Mouse (Mus musculus) liver, embryonic 13.5 days (tissue): ENCODE data around the gene Cidec. TPM values are rescaled to one million over a fixed set of nuclear protein-coding genes. Genes with fewer than 3 reads are reported as not detected.
A peak's percentile ranks its signal among the peaks of the same experiment; 100 is the strongest.

Source experiments
- ATAC-seq: fragments of 200-750 bp; cut with Nextera tagmentation; 2 replicates; pipeline ENCODE4 v1.8.0; 2017; ENCODE audit warnings: low read depth, mild to moderate bottlenecking, moderate number of reproducible peaks, moderate library complexity
- DNase-seq: peaks from one replicate; pipeline ENCODE4 v3.0.0; 2022
- H3K27ac ChIP-seq: fragments of 300-500 bp; sonication (generic); 2 replicates; pipeline ENCODE4 v1.5.1; 2015; ENCODE audit warnings: moderate library complexity, mild to moderate bottlenecking, inconsistent platforms
- H3K27me3 ChIP-seq: fragments of 300-500 bp; sonication (generic); 2 replicates; pipeline ENCODE4 v1.6.1; 2015; ENCODE audit warnings: mild to moderate bottlenecking, inconsistent platforms
- H3K36me3 ChIP-seq: fragments of 300-500 bp; sonication (generic); 2 replicates; pipeline ENCODE4 v1.6.1; 2015; ENCODE audit warnings: mild to moderate bottlenecking, inconsistent platforms
- H3K4me1 ChIP-seq: fragments of 300-500 bp; sonication (generic); replicated peaks from 2 replicates; pipeline ENCODE4 v1.6.1; 2015; ENCODE audit warnings: inconsistent platforms
- H3K4me2 ChIP-seq: fragments of 300-500 bp; sonication (generic); 2 replicates; pipeline ENCODE4 v1.6.1; 2015; ENCODE audit warnings: inconsistent platforms, mild to moderate bottlenecking, moderate library complexity
- H3K4me3 ChIP-seq: fragments of 300-500 bp; sonication (generic); replicated peaks from 2 replicates; pipeline ENCODE4 v1.5.1; 2015; ENCODE audit warnings: mild to moderate bottlenecking, inconsistent platforms
- H3K9ac ChIP-seq: fragments of 300-500 bp; sonication (generic); 2 replicates; pipeline ENCODE4 v1.6.1; 2015; ENCODE audit warnings: mild to moderate bottlenecking, inconsistent platforms
- H3K9me3 ChIP-seq: fragments of 300-500 bp; sonication (generic); replicated peaks from 2 replicates; pipeline ENCODE4 v1.6.1; 2016; ENCODE audit warnings: inconsistent platforms
- WGBS: fragments of 180-500 bp; shearing (Covaris S2); methylation state at CpG from one replicate; pipeline ENCODE4 v1.1.7; 2015; ENCODE audit not compliant: insufficient replicate concordance; 5-methylcytosine and 5-hydroxymethylcytosine counted together
- polyA plus RNA-seq: library from polyadenylated mRNA; unstranded; fragments of >200 nt; fragmentation: Nextera tagmentation; extraction: Ambion mirVana; gene quantifications from 2 replicates; pipeline ENCODE4 v1.2.1, GENCODE M21; 2015

Gene Cidec
- polyA plus RNA-seq, 1 experiment from 2014 or later = 0.10 TPM

DNA sequence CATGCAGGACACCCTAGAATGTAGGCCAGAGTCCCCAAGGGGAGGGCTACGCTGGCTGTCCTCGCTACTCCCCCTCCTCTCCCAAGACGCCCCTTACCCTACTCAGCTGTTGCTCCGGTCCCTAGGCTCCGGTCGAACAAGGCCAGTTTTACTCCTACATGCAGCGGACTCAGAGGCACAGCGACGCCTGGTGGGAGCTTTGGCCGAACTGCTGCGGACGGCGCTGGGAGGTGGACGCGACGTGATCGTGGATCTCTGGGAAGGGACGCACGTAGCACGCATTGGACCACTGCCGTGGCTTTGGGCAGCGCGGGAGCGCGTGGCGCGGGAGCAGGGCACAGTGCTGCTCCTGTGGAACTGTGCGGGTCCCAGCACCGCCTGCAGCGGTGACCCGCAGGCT lies 33.9 kb upstream of the Cidec start:
- peaks cover 28% of the 10 kb centered on the region for H3K4me1 ChIP-seq
- H3K9me3 ChIP-seq = no peaks in the 10 kb centered on the region
- peak overlapping the region; percentile 50; the same call in 1 of the 2 replicates for H3K9ac ChIP-seq
- peak; percentile 56 for ATAC-seq
- no peak overlapping the region for H3K27ac ChIP-seq
- peaks cover 30% of the 10 kb centered on the region for H3K27me3 ChIP-seq
- peak overlapping the region; percentile 45 for H3K4me3 ChIP-seq
- WGBS = 2% methylated on average over 31 of the region's 31 CpGs
- H3K4me2 ChIP-seq = peak overlapping the region; percentile 70
- DNase-seq = peak; percentile 41
- H3K36me3 ChIP-seq = no peaks in the 10 kb centered on the region

DNA sequence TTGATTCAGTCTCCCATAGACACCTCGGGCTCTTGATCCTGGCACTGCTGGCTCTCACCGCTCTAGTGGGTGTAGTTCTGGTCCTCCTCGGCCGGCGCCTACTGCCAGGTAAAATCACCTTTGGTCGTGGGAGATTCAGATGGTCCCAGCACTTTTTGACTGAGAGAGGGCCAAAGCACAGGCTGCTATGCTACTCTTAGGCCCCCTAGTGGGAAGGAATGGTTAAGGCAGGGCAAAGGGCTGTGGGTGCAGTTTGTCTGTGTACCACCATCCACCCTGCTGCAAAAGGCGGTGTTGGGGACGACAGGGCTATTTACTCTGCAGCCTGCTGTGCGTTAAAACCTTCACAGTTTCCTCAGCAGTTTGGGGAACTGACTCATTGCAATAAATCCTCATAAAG lies 33.5 kb upstream of the Cidec start:
- Histone ChIP-seq H3K9me3 (no peaks in the 10 kb centered on the region), H3K4me1 (peaks cover 28% of the 10 kb centered on the region), H3K4me2 (peak overlapping the region; percentile 70), H3K9ac (peak overlapping the region; percentile 50; the same call in 1 of the 2 replicates), H3K27me3 (peaks cover 28% of the 10 kb centered on the region), H3K4me3 (peak overlapping the region; percentile 45), H3K36me3 (no peaks in the 10 kb centered on the region), H3K27ac (no peak overlapping the region)
- peak; percentile 55 for ATAC-seq
- peak; percentile 53 for DNase-seq
- 6% methylated on average over 9 of the region's 9 CpGs for WGBS

DNA sequence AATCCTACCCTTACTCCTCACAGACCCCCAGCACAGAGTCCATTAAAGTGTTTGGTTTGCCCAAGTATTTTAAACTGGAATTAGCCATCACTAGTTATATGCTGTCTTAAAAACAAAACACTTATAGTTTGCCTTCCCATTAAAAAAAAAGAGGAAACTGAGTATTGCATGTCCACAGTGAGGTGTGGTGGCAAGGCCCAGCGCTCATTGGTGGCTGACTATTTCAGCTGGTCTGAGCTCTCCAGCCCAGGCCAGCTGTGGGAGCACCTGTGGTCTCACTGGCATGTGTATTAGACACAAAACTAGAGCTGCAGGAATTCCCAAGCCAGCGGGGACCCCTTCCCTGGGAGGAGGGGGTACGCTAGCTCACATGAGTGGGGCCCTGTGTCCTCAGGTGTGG lies 33.0 kb upstream of the Cidec start:
- H3K9me3 ChIP-seq = no peaks in the 10 kb centered on the region
- 60% methylated on average over 3 of the region's 3 CpGs for WGBS
- H3K36me3 ChIP-seq = no peaks in the 10 kb centered on the region
- H3K27me3 ChIP-seq = peaks cover 28% of the 10 kb centered on the region
- H3K27ac ChIP-seq = no peak overlapping the region
- DNase-seq (no peak), ATAC-seq (no peak)
- H3K9ac ChIP-seq = no peak overlapping the region
- H3K4me2 ChIP-seq = 0 out of 2 replicates have a peak overlapping the region, but pooled peaks have one; percentile 70
- H3K4me1 ChIP-seq = peaks cover 28% of the 10 kb centered on the region
- no peak overlapping the region for H3K4me3 ChIP-seq

DNA sequence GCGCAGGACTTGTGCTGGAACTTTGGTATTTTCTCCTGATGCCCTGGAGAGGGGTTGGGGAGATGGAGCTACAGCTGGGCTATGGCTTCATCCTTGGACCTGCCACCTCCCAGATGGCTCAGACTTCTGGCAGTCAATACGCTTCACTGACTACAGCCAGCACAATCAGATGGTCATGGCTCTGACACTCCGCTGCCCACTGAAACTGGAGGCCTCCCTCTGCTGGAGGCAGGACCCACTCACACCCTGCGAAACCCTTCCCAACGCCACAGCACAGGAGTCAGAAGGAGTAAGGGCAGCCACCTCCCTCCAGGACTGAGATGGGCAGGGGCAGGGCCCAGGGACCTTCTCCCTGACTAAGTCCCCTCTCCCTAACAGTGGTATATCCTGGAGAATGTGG lies 30.0 kb upstream of the Cidec start:
- Histone ChIP-seq H3K36me3 (no peaks in the 10 kb centered on the region), H3K27me3 (peaks cover 18% of the 10 kb centered on the region), H3K9ac (no peak overlapping the region), H3K4me1 (peaks cover 13% of the 10 kb centered on the region), H3K4me2 (no peak overlapping the region), H3K4me3 (no peak overlapping the region), H3K27ac (no peak overlapping the region), H3K9me3 (no peaks in the 10 kb centered on the region)
- DNase-seq = no peak
- WGBS = 59% methylated on average over 5 of the region's 5 CpGs
- no peak for ATAC-seq

DNA sequence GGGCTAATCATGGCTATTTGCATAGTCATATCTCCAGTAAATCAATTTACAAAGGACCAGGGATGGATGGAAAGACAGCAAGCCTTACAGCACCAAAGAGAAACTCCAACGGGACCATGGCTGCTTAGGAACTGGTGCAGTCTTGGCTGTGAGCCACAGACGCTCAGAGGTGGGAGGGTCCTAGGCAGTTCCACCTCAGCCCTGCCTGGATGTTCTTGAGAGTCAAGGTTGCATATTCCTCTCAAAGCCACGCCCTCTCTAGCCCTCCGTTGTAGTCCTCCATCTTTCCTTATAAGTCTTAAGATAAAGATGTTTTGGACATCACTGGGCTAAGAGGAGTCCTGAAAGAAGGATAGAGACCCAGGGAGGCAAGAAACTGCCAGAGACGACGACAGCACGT lies 28.5 kb upstream of the Cidec start:
- Histone ChIP-seq H3K9me3 (no peaks in the 10 kb centered on the region), H3K9ac (no peak overlapping the region), H3K4me2 (no peak overlapping the region), H3K4me3 (no peak overlapping the region), H3K27me3 (peaks cover 3% of the 10 kb centered on the region; the same call in 1 of the 2 replicates), H3K4me1 (peaks cover 5% of the 10 kb centered on the region; the same call in 1 of the 2 replicates), H3K36me3 (no peaks in the 10 kb centered on the region), H3K27ac (no peak overlapping the region)
- WGBS = 50% methylated on average over 7 of the region's 7 CpGs
- ATAC-seq (no peak), DNase-seq (no peak)

DNA sequence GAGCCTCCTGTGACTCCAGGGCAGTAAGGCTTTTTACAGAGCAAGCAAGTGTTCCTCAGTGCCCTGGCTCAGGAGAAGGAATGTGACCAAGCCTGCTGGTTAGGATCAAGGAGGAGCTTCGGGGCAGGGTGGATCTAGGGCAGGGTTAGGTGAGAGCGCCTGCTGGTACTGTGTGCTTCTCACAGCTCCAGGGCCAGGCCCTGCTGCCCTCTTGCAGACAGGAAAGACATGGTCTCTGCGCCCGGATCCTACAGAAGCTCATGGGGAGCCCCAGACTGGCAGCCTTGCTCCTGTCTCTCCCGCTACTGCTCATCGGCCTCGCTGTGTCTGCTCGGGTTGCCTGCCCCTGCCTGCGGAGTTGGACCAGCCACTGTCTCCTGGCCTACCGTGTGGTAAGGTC lies 23.1 kb upstream of the Cidec start:
- Histone ChIP-seq H3K9me3 (no peaks in the 10 kb centered on the region), H3K36me3 (no peaks in the 10 kb centered on the region), H3K27me3 (0 out of 2 replicates have a peak, but pooled peaks cover 4% of the 10 kb centered on the region), H3K4me1 (no peaks in the 10 kb centered on the region), H3K4me3 (no peak overlapping the region), H3K9ac (no peak overlapping the region), H3K27ac (no peak overlapping the region), H3K4me2 (no peak overlapping the region)
- ATAC-seq = no peak
- no peak for DNase-seq
- 61% methylated on average over 10 of the region's 10 CpGs for WGBS

DNA sequence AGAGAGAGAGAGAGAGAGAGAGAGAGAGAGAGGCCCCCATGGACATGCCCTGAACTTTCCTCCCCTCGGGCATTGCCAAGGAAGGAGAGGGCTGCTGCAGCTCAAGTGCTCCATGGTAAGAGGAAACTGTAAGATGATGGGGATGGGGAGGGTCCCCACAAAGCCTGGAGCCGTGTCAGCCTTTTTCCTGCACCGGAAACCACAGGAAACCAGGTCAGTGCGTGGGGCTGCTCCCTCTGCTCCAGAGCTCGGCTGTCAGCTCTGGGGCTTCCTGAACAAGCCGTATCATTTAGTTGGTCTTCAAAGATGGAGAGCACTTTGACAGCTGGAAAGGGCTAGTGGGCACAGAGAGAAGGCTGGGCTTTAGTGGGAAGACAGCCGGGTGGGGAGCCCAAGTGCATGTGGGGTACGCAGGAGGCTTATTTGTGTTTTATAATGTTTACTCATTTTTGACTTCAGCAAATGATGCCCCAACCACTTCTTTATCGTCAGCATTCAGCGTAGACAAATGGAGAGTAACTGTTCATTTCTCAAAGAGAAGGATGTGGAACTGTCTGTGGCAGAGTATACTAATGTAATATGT lies 22.5 kb upstream of the Cidec start, which contains the start of gene Il17re:
Gene Il17re, plus strand, starts transcription at position 533 of the 583 bp plus-strand sequence.
- ATAC-seq = no peak

GRCm38 (mm10) chr6:113455007-113455406 lies 19.4 kb upstream of the Cidec start:
- Histone ChIP-seq H3K4me1 (no peaks in the 10 kb centered on the region), H3K4me2 (no peak overlapping the region), H3K9me3 (no peaks in the 10 kb centered on the region), H3K27me3 (0 out of 2 replicates have a peak, but pooled peaks cover 4% of the 10 kb centered on the region), H3K9ac (no peak overlapping the region), H3K36me3 (no peaks in the 10 kb centered on the region), H3K27ac (no peak overlapping the region), H3K4me3 (no peak overlapping the region)
- no peak for DNase-seq
- ATAC-seq = no peak
- WGBS = 35% methylated on average over 5 of the region's 5 CpGs

More for the DNA sequence above, 22.5 kb upstream of the Cidec start, which contains the start of gene Il17re:
- H3K27ac ChIP-seq = no peak within 1 kb of the TSS
- no peaks in the 10 kb centered on the region for H3K4me1 ChIP-seq
- H3K4me2 ChIP-seq = no peak within 1 kb of the TSS
- H3K9ac ChIP-seq = no peak within 1 kb of the TSS
- H3K9me3 ChIP-seq = no peaks in the 10 kb centered on the region
- H3K27me3 ChIP-seq = 0 out of 2 replicates have a peak, but pooled peaks cover 4% of the 10 kb centered on the region
- no peak within 1 kb of the TSS for H3K4me3 ChIP-seq
- no peaks in the 10 kb centered on the region for H3K36me3 ChIP-seq
- WGBS = 16% methylated on average over 10 of the region's 10 CpGs
- DNase-seq = no peak

- WGBS = 78% methylated on average over 2 of the region's 2 CpGs
These were observed 16.3 kb upstream of the Cidec start for GRCm38 (mm10) chr6:113451839-113452238.

GRCm38 (mm10) chr6:113447639-113448038 lies 12.1 kb upstream of the Cidec start:
- 81% methylated on average over 4 of the region's 4 CpGs for WGBS
- Histone ChIP-seq H3K27ac (no peak overlapping the region), H3K9ac (no peak overlapping the region), H3K36me3 (peaks cover 32% of the 10 kb centered on the region), H3K4me1 (peaks cover 19% of the 10 kb centered on the region), H3K4me3 (no peak overlapping the region), H3K4me2 (no peak overlapping the region), H3K9me3 (no peaks in the 10 kb centered on the region), H3K27me3 (no peaks in the 10 kb centered on the region)
- DNase-seq = no peak
- no peak for ATAC-seq

More at GRCm38 (mm10) chr6:113451839-113452238, 16.3 kb upstream of the Cidec start:
- no peak overlapping the region for H3K9ac ChIP-seq
- H3K9me3 ChIP-seq = no peaks in the 10 kb centered on the region
- no peaks in the 10 kb centered on the region for H3K4me1 ChIP-seq
- no peak overlapping the region for H3K4me3 ChIP-seq
- no peak overlapping the region for H3K4me2 ChIP-seq
- peaks cover 23% of the 10 kb centered on the region for H3K36me3 ChIP-seq
- DNase-seq (no peak), ATAC-seq (no peak)
- no peaks in the 10 kb centered on the region for H3K27me3 ChIP-seq
- H3K27ac ChIP-seq = no peak overlapping the region

GRCm38 (mm10) chr6:113444207-113444965 lies 8.8 kb upstream of the Cidec start:
- peaks cover 32% of the 10 kb centered on the region for H3K36me3 ChIP-seq
- WGBS = 79% methylated on average over 7 of the region's 8 CpGs
- no peak overlapping the region for H3K4me2 ChIP-seq
- no peak for ATAC-seq
- H3K4me1 ChIP-seq = peaks cover 29% of the 10 kb centered on the region
- no peak overlapping the region for H3K9ac ChIP-seq
- no peak overlapping the region for H3K4me3 ChIP-seq
- no peaks in the 10 kb centered on the region for H3K9me3 ChIP-seq
- no peak overlapping the region for H3K27ac ChIP-seq
- no peak for DNase-seq
- H3K27me3 ChIP-seq = no peaks in the 10 kb centered on the region
